ENCODE assay signal across 9 mouse cellular contexts in genomic region chr14:57679958-57680535, GRCm38 (mm10). TPM values are rescaled to one million over a fixed set of nuclear protein-coding genes. Genes with fewer than 3 reads are reported as not detected.
A peak's percentile ranks its signal among the peaks of the same experiment; 100 is the strongest.
DNase-seq lines count a peak whose midpoint lies in the region; ATAC-seq and TF ChIP-seq lines count a peak whose summit lies in the region.
"Had no signal": no experiment of that assay in that cellular context is flagged by ENCODE, and none has a peak within 500 bp of the region (broad histone marks: within the 10 kb centered on the region; RNA-seq: fewer than 3 reads in every experiment).

No protein-coding gene starts in this region.

- H3K4me3 ChIP-seq in forebrain, embryonic 10.5 days: no peak overlapping the region
- H3K4me3 ChIP-seq in lung, embryonic 14.5 days (ENCODE audit: low read depth, low read length): no peak overlapping the region
- H3K4me3 ChIP-seq: heart, embryonic 15.5 days had no signal

- H3K4me2 ChIP-seq in lung, embryonic 14.5 days: no peak overlapping the region
- H3K4me2 ChIP-seq: heart, embryonic 15.5 days had no signal

- no peaks in the 10 kb centered on the region for H3K36me3 ChIP-seq in forebrain, embryonic 10.5 days (replicated peaks)
- H3K36me3 ChIP-seq in lung, embryonic 14.5 days (ENCODE audit: insufficient read depth): no peaks in the 10 kb centered on the region
- H3K36me3 ChIP-seq: heart, embryonic 15.5 days had no signal

- peak; percentile 84 for ATAC-seq in lung, embryonic 14.5 days (ENCODE audit: insufficient read depth)

- intact Hi-C loops in heart, postnatal 25 days (cut with DNase I): loop anchor here (1.0 to 10.0 kb wide), 6 partner anchors 115 to 1432 kb away; partner anchors contain the start of genes Micu2, Mrpl57, Sap18 and Ska3

- peak; percentile 87 for TF ChIP-seq CTCF in lung, embryonic 14.5 days (IDR thresholded peaks at IDR 0.05; ENCODE audit: low read depth)

- H3K27ac ChIP-seq in forebrain, embryonic 10.5 days: no peak overlapping the region
- no peak overlapping the region for H3K27ac ChIP-seq in lung, embryonic 14.5 days (ENCODE audit: low read depth)
- H3K27ac ChIP-seq: heart, embryonic 15.5 days had no signal

- H3K9me3 ChIP-seq in forebrain, embryonic 10.5 days: no peaks in the 10 kb centered on the region
- H3K9me3 ChIP-seq in lung, embryonic 14.5 days (ENCODE audit: low read depth, low read length): no peaks in the 10 kb centered on the region
- H3K9me3 ChIP-seq: heart, embryonic 15.5 days had no signal

- H3K27me3 ChIP-seq in forebrain, embryonic 10.5 days (ENCODE audit: poor library complexity, severe bottlenecking): no peaks in the 10 kb centered on the region
- no peaks in the 10 kb centered on the region for H3K27me3 ChIP-seq in lung, embryonic 14.5 days (ENCODE audit: insufficient read depth, low read length)
- H3K27me3 ChIP-seq: heart, embryonic 15.5 days had no signal

- WGBS in forebrain, embryonic 10.5 days: 47% methylated on average over 5 of the region's 5 CpGs
- 36% methylated on average over 5 of the region's 5 CpGs for WGBS in lung, embryonic 14.5 days

- no peak overlapping the region for H3K9ac ChIP-seq in lung, embryonic 14.5 days
- H3K9ac ChIP-seq: heart, embryonic 15.5 days had no signal

- H3K4me1 ChIP-seq in forebrain, embryonic 10.5 days: no peaks in the 10 kb centered on the region
- H3K4me1 ChIP-seq in lung, embryonic 14.5 days (ENCODE audit: insufficient read depth): no peaks in the 10 kb centered on the region
- H3K4me1 ChIP-seq: heart, embryonic 15.5 days had no signal

- DNase-seq in ES-CJ7 (ENCODE audit: low read depth, low spot score): peak; percentile 87
- peak; percentile 71 for DNase-seq in c-Kit-negative CD71-positive TER-119-positive erythroid progenitor cells, embryonic 14.5 days (ENCODE audit: low read depth, low spot score)
- peak; percentile 81 for DNase-seq in forebrain, embryonic 10.5 days (ENCODE audit: extremely low spot score, low spot score)
- peak; percentile 64 for DNase-seq in heart, postnatal 25 days (ENCODE audit: low spot score)
- peak; percentile 84 for DNase-seq in layer of hippocampus, adult 11-12 months (ENCODE audit: low spot score)
- peak; percentile 96 for DNase-seq in lung, embryonic 14.5 days
- DNase-seq in ovary, postnatal 10 days (ENCODE audit: low spot score): peak; percentile 66
- DNase-seq in thymus, adult 18-20 months: peak; percentile 46 to 50

RNA-seq across cellular contexts. Expression of gene Xpo4, which starts 14.8 kb away (rescaled TPM):
- 29.3 and 30.4 TPM in 2 replicates for polyA plus RNA-seq in forebrain, embryonic 10.5 days (2016; fragmentation: Nextera tagmentation; extraction: Ambion mirVana)
- total RNA-seq in heart, postnatal 25 days (2021): 10 to 100 TPM; 11.2 to 11.9 TPM
- polyA plus RNA-seq in lung, embryonic 14.5 days (2014; fragmentation: Nextera tagmentation; extraction: Ambion mirVana): 33.7 and 37.1 TPM in 2 replicates
